Mouse (Mus musculus) limb, embryonic 14.5 days (tissue): Measurements from ENCODE around the gene Rtf2. TPM values are rescaled to one million over a fixed set of nuclear protein-coding genes. Genes with fewer than 3 reads are reported as not detected.

ENCODE experiments used
- ATAC-seq: fragments of 200-750 bp; cut with Nextera tagmentation; 2 replicates; pipeline ENCODE4 v1.8.0; 2017; ENCODE audit warnings: low read depth, moderate number of reproducible peaks, moderate TSS enrichment; ENCODE audit not compliant: low FRiP score
- DNase-seq: peaks from one replicate; pipeline ENCODE4 v3.0.0-alpha.2; 2015; ENCODE audit warnings: low spot score
- H3K27ac ChIP-seq: fragments of 300-500 bp; sonication (generic); replicated peaks from 2 replicates; pipeline ENCODE4 v1.5.1; 2014; ENCODE audit warnings: low read depth, mild to moderate bottlenecking, low read length, moderate library complexity, mixed read lengths
- H3K27me3 ChIP-seq: fragments of 300-500 bp; sonication (generic); 2 replicates; pipeline ENCODE4 v1.6.1; 2014; ENCODE audit warnings: low read length, mixed read lengths; ENCODE audit not compliant: control insufficient read depth, insufficient read depth
- H3K36me3 ChIP-seq: fragments of 300-500 bp; sonication (generic); 2 replicates; pipeline ENCODE4 v1.6.1; 2014; ENCODE audit warnings: mild to moderate bottlenecking, low read length, moderate library complexity, mixed read lengths; ENCODE audit not compliant: control insufficient read depth, insufficient read depth
- H3K4me1 ChIP-seq: fragments of 300-500 bp; sonication (generic); 2 replicates; pipeline ENCODE4 v1.6.1; 2014; ENCODE audit warnings: antibody characterized with exemption, low read length, mixed read lengths; ENCODE audit not compliant: control insufficient read depth, insufficient read depth
- H3K4me2 ChIP-seq: fragments of 300-500 bp; sonication (generic); replicated peaks from 2 replicates; pipeline ENCODE4 v1.6.1; 2014; ENCODE audit warnings: low read depth, mild to moderate bottlenecking, low read length, moderate library complexity; ENCODE audit not compliant: severe bottlenecking
- H3K4me3 ChIP-seq: fragments of 300-500 bp; sonication (generic); replicated peaks from 2 replicates; pipeline ENCODE4 v1.5.1; 2014; ENCODE audit warnings: low read length
- H3K9ac ChIP-seq: fragments of 300-500 bp; sonication (generic); 2 replicates; pipeline ENCODE4 v1.6.1; 2014; ENCODE audit warnings: mild to moderate bottlenecking, low read depth, low read length, moderate library complexity; ENCODE audit not compliant: severe bottlenecking
- H3K9me3 ChIP-seq: fragments of 300-500 bp; sonication (generic); 2 replicates; pipeline ENCODE4 v1.6.1; 2016; ENCODE audit warnings: low read length; ENCODE audit not compliant: control insufficient read depth
- POLR2A ChIP-seq: fragments of 200-500 bp; IDR thresholded peaks from 2 replicates; pipeline ENCODE4 v1.8.0; 2012; ENCODE audit warnings: inconsistent platforms, mild to moderate bottlenecking, moderate library complexity, borderline replicate concordance; ENCODE audit not compliant: insufficient read depth, insufficient read length; ENCODE audit errors: extremely low read depth
- WGBS: fragments of 180-500 bp; shearing (Covaris S2); extraction: QIAGEN DNeasy Blood & Tissue Kit; methylation state at CpG from one replicate; pipeline ENCODE4 v1.1.7; 2014; 5-methylcytosine and 5-hydroxymethylcytosine counted together
- polyA plus RNA-seq, 2 experiments: library from polyadenylated mRNA; depleted of rRNA in 1 of 2; stranded (reverse) in 1 of 2; unstranded in 1 of 2; fragments of >200 nt; fragmentation: Nextera tagmentation in 1 of 2; extraction: Ambion mirVana in 1 of 2; gene quantifications; 2 replicates each; pipeline versions ENCODE4 v1.2.1 to v1.2.3; 2012 to 2014

Gene Rtf2
- polyA plus RNA-seq, 2 experiments = 45.9 to 69.9 TPM

- no peak overlapping the region for H3K4me2 ChIP-seq
- no peak overlapping the region for H3K27ac ChIP-seq
- no peaks in the 10 kb centered on the region for H3K27me3 ChIP-seq
- no peak overlapping the region for H3K4me3 ChIP-seq
- no peak for ATAC-seq
- DNase-seq = no peak
- 90% methylated on average over 4 of the region's 4 CpGs for WGBS
- peaks cover 77% of the 10 kb centered on the region for H3K36me3 ChIP-seq
- TF ChIP-seq POLR2A = no peak
- no peaks in the 10 kb centered on the region for H3K4me1 ChIP-seq
- no peak overlapping the region for H3K9ac ChIP-seq
- no peaks in the 10 kb centered on the region for H3K9me3 ChIP-seq
Measured at GRCm38 (mm10) chr2:172448329-172448728, 8.0 kb downstream of the Rtf2 start.

- WGBS = 84% methylated on average over 6 of the region's 6 CpGs
- no peaks in the 10 kb centered on the region for H3K4me1 ChIP-seq
- TF ChIP-seq POLR2A = no peak
- no peaks in the 10 kb centered on the region for H3K9me3 ChIP-seq
- no peak overlapping the region for H3K4me3 ChIP-seq
- ATAC-seq (no peak), DNase-seq (no peak)
- peaks cover 82% of the 10 kb centered on the region for H3K36me3 ChIP-seq
- no peak overlapping the region for H3K9ac ChIP-seq
- no peak overlapping the region for H3K4me2 ChIP-seq
- no peaks in the 10 kb centered on the region for H3K27me3 ChIP-seq
- H3K27ac ChIP-seq = no peak overlapping the region
Measured at GRCm38 (mm10) chr2:172450640-172451039, 10.3 kb downstream of the Rtf2 start.

DNA sequence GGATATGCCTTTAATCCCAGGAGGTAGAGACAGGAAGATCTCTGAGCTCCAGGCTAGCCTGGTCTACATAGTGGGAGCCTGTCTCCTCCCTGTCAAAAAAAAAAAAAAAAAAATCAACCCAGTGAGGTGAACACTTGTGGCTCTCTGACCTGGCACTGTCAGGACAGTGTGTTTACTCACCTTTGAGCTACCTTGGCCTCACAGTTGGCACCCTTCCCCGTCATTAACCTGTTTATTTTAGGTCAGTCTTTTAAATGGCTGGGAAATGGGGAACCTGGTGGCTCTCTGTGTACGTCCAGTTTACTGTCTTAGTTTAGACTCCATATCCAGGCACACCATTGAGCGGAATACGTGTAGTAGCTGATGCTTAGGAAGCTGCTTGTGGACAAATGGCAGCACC is 11.7 kb downstream of the Rtf2 start:
- no peaks in the 10 kb centered on the region for H3K9me3 ChIP-seq
- H3K9ac ChIP-seq = no peak overlapping the region
- no peak overlapping the region for H3K27ac ChIP-seq
- no peak for TF ChIP-seq POLR2A
- H3K4me2 ChIP-seq = no peak overlapping the region
- no peaks in the 10 kb centered on the region for H3K4me1 ChIP-seq
- peaks cover 73% of the 10 kb centered on the region for H3K36me3 ChIP-seq
- no peak overlapping the region for H3K4me3 ChIP-seq
- H3K27me3 ChIP-seq = no peaks in the 10 kb centered on the region
- DNase-seq (no peak), ATAC-seq (no peak)
- 97% methylated on average over 4 of the region's 4 CpGs for WGBS

- no peaks in the 10 kb centered on the region for H3K27me3 ChIP-seq
- TF ChIP-seq POLR2A = no peak
- no peaks in the 10 kb centered on the region for H3K4me1 ChIP-seq
- no peak for DNase-seq
- H3K4me2 ChIP-seq = no peak overlapping the region
- no peak overlapping the region for H3K9ac ChIP-seq
- H3K9me3 ChIP-seq = no peaks in the 10 kb centered on the region
- 95% methylated on average over 10 of the region's 10 CpGs for WGBS
- H3K36me3 ChIP-seq = peaks cover 72% of the 10 kb centered on the region
- no peak for ATAC-seq
- no peak overlapping the region for H3K27ac ChIP-seq
- H3K4me3 ChIP-seq = no peak overlapping the region
Measured at GRCm38 (mm10) chr2:172452458-172452857, 12.1 kb downstream of the Rtf2 start.

- no peaks in the 10 kb centered on the region for H3K4me1 ChIP-seq
- no peak for TF ChIP-seq POLR2A
- no peaks in the 10 kb centered on the region for H3K27me3 ChIP-seq
- H3K4me2 ChIP-seq = no peak within 1 kb of the TSS
- no peak within 1 kb of the TSS for H3K27ac ChIP-seq
- H3K9me3 ChIP-seq = no peaks in the 10 kb centered on the region
- H3K9ac ChIP-seq = no peak within 1 kb of the TSS
- WGBS = 68% methylated on average over 11 of the region's 11 CpGs
- no peak within 1 kb of the TSS for H3K4me3 ChIP-seq
- no peak for DNase-seq
- peaks cover 45% of the 10 kb centered on the region for H3K36me3 ChIP-seq
- no peak for ATAC-seq
Measured at GRCm38 (mm10) chr2:172458496-172458895, 18.1 kb downstream of the Rtf2 start, which contains the start of gene Gcnt7. Gene Gcnt7 (minus strand): TSS chr2:172458596.

DNA sequence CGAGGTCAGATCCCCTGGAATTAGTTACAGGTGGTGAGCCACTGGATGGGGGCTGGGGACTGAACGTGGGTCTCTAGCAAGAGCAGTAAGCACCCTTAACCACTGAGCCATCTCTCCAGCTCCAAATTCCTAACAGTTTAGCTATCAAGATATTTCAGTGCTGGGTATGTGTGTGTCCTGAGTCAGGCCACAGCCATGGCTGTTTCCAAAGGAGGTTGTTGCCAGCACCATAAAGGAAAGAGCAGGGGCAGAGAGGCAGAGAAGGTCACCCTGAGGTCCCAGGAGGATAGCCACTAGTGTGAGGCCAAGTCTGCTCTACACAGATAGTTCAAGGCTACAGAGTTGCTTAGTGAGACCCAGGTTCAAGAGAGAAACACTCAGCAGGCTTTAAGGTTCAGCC is 20.3 kb downstream of the Rtf2 start:
- Histone ChIP-seq H3K9ac (no peak overlapping the region), H3K9me3 (no peaks in the 10 kb centered on the region), H3K4me1 (no peaks in the 10 kb centered on the region), H3K4me2 (no peak overlapping the region), H3K36me3 (peaks cover 53% of the 10 kb centered on the region), H3K4me3 (no peak overlapping the region), H3K27ac (no peak overlapping the region), H3K27me3 (no peaks in the 10 kb centered on the region)
- ATAC-seq (no peak), DNase-seq (no peak)
- TF ChIP-seq POLR2A = no peak
- 41% methylated on average over 2 of the region's 2 CpGs for WGBS
